Mouse (Mus musculus) urinary bladder, postnatal 4 days (tissue): ENCODE results near the gene Ksr2.
A peak's percentile ranks its signal among the peaks of the same experiment; 100 is the strongest.
"Not testable (repeated sequence)": the region's sequence is repeated elsewhere in the genome, so short reads cannot be mapped to it uniquely, and the experiment has no call there.

Experiments
- DNase-seq, 2 experiments: peaks; one replicate each; pipeline ENCODE4 v3.0.0; 2021 to 2022; ENCODE audit warnings: low spot score in 2 of 2

The Ksr2 gene

DNA sequence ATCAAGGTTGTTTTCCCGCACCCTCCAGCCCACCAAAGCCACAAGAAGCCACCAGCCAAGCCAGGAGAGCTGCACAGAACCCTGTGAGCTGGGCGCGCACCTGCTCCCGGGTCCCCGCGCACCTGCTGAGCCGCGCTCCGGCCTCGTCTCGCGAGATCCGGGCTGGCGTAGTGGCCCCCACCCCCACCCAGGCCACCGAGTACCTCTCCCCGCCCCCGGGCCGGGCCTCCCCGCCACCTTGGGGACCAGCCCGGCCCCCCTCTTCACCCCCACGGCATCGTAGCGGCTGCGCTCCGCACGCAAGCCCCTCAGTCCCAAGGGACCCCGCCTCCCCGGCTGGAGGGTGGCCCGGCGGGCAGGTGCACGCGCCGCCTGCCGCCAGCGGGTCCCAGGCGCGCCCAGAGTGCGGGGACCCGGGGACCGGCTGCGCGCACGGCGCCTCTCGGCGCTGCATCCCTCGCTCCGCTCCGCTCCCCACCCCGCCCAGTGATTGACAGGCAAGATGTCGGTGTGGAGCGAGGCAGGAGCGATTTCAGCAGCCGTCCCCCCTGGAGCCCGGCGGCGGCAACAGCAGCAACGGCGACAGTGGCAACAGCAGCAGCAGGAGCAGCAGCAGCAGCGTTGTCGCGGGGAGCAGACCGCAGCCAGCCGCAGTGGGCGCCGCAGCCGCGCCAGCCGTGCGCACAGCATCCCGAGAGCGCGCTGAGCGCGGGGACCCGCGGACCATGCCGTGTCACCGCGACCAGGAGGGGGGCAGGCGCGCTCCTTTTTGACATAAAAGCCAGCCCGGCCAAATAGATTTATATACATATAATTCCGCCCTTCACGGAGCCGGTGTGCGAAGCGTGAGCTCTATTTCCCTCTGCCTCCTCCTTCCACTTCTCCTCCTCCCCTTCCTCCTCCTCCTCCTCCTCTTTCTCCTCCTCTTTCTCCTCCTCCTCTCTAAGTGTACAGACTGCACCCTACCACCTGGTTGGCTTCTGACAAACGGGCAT, at the start of gene Ksr2:
Ksr2 (plus strand) TSS at position 494 of the 995 bp plus-strand sequence.
- DNase-seq = peak; percentile 32 to 62

DNA sequence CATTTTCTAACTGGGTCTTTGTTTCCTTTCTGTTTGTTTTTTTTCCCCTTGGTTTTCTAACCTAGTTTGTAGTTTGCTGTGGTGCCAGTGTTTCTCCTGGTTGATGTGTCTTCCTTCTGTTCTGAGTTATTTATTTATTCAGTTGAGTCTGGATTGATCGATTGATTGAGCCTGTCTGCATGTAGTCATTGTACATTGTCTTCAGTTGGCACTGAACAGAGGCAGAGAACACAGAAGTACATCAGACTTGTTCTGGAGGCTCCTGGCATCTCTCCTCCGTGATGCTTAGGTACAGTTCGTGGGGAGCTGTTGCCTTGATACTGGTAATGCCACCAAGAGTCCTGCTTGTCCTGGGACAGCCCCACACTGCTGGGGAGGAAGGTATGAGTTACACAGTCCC, 49.0 kb upstream of the Ksr2 start:
- no peak for DNase-seq

- no peak for DNase-seq
Measured at GRCm38 (mm10) chr5:117365904-117366561, 47.8 kb upstream of the Ksr2 start.

DNA sequence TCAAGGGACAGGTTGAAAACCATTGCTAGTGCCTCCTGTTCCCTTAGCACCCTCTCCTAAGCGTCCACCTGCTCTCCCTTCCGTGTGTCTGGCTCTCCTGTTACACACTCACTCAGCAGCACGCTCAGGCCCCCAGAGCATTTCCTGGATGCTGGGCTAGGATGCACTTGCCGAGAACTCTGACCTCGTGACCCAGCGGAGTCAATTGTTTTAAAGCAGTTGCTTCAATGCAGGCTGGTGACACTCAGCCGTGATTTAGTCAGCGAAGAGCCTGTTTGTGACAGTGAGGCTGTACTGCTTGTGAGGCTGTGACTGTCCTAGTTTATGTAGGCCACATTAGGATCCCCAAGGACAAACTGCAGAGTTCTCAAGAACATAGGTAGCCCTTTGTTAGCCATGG, 46.6 kb upstream of the Ksr2 start:
- no peak for DNase-seq

GRCm38 (mm10) chr5:117370592-117370991, 43.2 kb upstream of the Ksr2 start:
- DNase-seq = no peak

GRCm38 (mm10) chr5:117373418-117373817, 40.4 kb upstream of the Ksr2 start:
- no peak for DNase-seq

DNA sequence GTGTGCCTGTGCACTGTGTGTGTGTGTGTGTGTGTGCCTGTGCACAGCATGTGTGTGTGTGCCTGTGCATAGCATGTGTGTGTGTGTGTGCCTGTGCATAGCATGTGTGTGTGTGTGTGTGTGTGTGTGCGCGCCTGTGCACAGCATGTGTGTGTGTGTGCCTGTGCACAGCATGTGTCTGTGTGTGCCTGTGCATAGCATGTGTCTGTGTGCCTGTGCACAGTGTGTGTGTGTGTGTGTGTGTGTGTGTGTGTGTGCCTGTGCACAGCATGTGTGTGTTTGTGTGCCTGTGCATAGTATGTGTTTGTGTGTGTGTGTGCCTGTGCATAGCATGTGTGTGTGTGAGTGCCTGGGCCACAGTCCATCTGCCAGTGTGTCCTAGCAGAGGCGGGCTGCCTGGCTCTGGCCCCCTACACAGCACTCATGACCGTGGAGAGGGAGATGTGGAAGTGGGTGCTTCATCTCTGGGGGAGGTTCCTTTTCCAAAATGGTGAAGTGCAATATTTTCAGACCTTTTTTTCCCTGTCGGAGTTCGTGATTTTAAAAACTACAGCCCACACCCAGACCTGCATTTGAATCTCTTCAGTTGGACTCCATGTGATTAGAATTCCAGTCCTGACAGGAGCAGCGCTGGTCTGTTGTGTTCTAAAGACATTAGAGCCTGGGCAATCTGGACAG, 39.3 kb upstream of the Ksr2 start:
- DNase-seq = no peak

DNA sequence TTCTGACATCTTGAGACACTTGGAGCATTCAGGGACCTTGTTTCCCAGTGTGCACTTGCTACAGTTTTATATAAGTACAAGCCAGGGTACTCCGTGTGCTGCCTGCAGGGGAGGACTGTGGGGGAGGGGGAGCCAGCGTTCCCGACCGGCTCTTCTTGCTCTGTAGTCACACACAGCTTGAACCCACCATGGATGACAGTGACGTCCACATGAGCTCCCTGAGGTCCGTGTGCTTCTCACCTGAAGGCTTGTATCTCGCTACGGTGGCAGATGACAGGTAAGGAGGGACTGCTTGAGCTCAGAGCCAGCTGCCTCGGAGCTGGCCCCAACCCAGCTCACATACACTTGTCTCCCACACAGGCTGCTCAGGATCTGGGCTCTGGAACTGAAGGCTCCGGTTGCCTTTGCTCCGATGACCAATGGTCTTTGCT, 37.5 kb upstream of the Ksr2 start:
- DNase-seq = no peak

- not testable (repeated sequence) for DNase-seq
Measured at GRCm38 (mm10) chr5:117377731-117378130, 36.1 kb upstream of the Ksr2 start.

- no peak for DNase-seq
Measured at GRCm38 (mm10) chr5:117380199-117380598, 33.6 kb upstream of the Ksr2 start.

- no peak for DNase-seq
Measured at GRCm38 (mm10) chr5:117381785-117382184, 32.0 kb upstream of the Ksr2 start.

DNA sequence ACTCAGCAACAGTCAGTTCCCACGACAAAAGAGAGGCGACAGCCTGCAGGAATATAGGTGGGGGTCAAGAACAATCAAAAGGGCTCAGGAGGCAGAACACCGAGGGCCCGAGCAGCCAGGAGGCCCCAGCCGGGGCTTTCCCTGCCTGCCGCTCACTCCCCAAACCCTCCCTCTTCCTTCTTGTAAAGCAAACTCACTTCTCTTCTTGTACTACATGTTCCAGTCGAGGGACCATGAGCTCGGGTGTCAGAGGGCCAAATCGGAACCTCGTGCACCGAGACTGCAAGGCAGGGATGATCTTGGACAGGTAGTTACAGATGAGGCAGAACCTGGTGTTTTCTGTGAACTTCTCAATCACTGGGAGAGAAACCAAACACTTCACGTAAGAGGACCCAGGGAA, 30.6 kb upstream of the Ksr2 start:
- no peak for DNase-seq

GRCm38 (mm10) chr5:117388296-117388751, 25.5 kb upstream of the Ksr2 start:
- DNase-seq = peak; percentile 35 to 66

- DNase-seq = peak; percentile 94 to 97
Measured at GRCm38 (mm10) chr5:117388877-117389276, 24.9 kb upstream of the Ksr2 start, which contains the start of gene Rfc5. TSS of gene Rfc5 (minus strand) at chr5:117389047.

DNA sequence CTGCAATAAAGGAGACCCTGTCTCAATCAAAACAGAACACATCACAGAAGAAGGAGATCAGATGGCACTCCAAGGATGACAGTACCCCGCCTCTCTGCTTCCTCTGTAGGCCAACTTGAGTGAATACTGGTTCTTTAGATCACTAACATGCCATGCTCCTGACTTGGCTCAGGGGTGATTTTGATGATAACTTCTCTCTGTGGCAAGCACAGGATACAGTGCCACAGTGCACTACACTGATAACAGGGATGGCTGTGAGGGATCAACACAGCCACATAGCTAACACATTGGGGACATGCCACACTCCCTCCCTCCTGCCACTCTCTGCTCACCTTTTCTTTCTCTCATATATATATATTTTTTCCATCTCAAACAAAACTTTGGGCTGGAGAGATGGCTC, 22.9 kb upstream of the Ksr2 start:
- DNase-seq = no peak

DNA sequence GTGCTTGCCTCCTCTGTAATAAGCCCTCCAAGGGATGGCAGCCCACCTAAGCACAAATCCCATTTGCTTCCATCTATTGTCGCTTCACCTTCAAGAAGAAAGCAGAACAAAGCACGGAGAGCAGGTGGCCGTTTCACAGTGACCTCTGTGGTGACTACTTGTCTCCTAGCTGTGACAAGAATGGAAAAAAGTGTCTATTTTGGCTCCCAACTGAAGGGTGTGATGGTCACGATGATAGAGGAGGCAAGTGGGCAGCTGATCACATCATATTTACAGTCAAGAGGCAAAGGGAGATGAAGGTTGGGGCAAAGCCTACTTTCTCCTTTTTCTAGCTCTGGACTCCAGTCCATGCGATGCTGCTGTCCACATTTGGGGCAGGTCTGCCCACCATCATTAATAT, 18.0 kb upstream of the Ksr2 start:
- no peak for DNase-seq

- no peak for DNase-seq
Measured at GRCm38 (mm10) chr5:117396596-117397014, 17.2 kb upstream of the Ksr2 start.

DNA sequence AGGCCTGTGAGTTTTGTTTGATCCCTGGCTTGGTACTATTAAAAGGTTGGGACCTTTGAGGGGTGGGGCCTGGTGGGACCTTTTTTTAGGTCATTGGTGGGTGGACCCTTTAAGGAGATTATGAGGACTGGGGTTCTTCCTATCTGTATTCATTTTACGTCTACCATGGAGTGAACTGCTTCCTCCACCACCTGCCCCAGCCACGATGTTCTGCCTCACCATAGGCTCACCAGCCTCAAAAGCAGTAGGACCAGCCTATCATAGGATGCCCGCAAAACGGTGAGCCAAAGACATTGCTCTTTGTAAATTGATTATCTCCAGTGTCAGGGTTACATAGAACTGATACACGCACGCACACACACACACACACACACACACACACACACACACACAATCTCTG, 16.4 kb upstream of the Ksr2 start:
- no peak for DNase-seq

- DNase-seq = peak in 1 of 2 experiments; percentile 47
Measured at GRCm38 (mm10) chr5:117398007-117398550, 15.7 kb upstream of the Ksr2 start.

DNA sequence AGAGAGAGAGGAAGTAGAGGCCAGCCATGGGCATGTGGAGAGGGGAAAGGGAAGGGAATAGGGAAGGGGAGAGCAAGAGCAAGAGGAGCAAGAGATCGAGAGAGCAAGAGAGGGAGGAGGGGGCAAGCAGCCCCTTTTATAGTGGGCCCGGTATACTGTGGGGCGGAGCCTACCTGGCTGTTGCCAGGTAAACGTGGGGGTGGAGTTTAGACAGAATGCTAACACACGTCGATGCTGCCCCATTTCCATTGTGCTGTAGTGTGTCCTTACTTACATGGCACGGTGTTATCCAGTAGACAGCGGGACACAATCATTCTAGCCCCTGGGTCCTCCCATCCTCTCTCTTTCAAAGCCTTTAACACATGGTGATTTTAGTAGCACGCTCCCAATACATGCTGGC, 14.5 kb upstream of the Ksr2 start:
- no peak for DNase-seq

- DNase-seq = no peak
Measured at GRCm38 (mm10) chr5:117403609-117404008, 10.2 kb upstream of the Ksr2 start.

DNA sequence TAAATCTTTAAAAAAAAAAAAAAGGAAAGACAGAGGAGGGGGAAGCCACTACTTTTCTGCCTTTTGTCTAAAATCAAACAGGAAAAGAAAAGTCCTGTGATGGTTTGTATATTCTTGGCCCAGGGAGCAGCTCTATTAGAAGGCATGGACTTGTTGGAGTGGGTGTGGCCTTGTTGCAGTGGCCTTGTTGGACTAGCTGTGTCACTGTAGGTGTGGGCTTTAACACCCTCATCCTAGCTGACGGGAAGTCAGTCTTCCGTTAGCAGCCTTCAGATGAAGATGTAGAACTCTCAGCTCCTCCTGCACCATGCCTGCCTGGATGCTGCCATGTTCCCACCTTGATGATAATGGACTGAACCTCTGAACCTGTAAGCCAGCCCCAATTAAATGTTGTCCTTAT, 9.1 kb upstream of the Ksr2 start:
- not testable (repeated sequence) for DNase-seq
